Mouse (Mus musculus): Measurements from ENCODE around the gene Iars2.

Gene Iars2

DNA sequence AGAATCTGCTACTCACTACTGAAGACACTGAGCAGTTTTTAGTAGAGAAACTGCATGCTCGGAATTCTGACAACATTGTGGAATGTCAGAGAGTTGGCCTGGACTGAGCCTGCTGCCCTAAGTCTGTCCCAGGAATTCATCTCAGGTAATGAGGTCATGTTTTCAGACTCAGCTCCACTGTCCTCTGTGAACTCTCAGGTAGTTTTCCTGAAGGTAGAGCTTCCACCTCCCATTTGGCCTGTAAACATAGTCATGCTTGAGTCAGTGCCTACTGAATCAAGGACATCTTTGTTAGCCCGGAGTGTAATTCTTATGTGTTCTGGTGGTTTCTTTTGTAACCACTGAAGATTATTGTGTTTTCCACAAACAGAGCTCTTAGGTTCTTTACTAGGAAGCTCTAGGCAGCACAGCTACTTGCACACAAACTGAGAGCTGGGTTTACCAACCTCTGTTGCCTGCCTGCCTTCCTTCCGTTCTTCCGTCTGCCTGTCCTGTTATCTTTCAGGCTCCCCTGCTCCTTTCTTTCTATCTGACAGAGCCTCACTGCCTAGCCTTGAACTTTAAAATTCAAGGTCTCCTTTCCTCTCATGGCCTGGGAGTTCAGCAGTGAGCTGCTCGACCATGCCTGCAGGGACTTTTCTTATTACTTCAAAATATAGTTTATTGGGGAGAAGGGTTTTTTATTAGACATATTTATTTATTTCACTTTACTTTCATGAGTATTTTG lies 54.2 kb downstream of the Iars2 start:
- DNase-seq = no peak

DNA sequence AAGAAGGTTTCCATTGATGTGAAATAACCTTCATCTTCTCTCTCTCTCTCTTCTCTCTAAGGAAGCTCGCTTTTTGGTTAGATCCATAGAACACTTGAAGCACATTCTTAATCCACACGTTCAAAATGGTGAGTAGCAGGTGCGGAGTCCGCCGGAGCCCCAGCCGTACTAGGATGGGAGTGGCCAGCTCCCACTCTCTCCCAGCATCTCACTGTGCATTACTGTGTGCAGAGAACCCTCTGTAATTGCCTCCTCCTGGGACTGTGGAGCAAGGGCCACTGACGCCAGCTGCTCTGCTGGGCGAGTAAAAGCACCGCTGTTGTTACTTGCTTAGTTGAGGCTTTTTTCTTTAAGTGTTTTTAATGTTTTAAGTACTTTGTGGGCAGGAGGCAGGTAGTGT lies 57.8 kb downstream of the Iars2 start:
- no peak for DNase-seq

DNA sequence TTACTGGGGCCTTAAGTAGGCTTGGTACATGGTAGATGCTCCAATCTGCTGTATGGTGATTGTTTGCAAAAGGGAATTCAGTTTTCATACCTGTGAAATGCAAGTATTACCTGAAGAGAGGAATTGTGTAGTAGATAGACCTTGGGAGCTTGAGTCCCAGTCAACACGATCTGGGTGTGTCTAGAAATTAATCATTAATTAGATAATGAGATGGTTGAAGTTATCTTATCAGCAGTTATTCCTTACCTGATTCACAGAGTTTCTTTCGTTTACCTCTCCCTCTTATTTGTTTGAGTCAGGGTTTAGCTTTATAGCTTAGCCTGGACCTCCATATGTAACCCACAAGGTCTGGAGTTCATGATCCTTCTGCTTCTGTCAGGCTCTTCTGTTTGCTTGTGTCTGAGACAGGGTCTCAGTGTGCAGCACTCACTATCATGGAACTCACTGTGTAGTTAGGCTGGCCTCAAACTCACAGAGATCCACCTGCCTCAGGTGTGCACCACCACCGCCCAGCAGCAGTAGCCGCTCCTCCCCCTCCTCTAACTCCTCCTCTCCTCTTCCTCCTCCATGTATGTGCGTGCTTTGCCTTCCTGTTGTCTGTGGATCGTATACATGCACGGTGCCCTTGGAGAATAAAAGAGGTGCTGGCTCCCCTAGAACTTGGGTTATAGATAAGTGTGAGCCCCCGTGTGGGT lies 58.6 kb downstream of the Iars2 start:
- DNase-seq = no peak

DNA sequence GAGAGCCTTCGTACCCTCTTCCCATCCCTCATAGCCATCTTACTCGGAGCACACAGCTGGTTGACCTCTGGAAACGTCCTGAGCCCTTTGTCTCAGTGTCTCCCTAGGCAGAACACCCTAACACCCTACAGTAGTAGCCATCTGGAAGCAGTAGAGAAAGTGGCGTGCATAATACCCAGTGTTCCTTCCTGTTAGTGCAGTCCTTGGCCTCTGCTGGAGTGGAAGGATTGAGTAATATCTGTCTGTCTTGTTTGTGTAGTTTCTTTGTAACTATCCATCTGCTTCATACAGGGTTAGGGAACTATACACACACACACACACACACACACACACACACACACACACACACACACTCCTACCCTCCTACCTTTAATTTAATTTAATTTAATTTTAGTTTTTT lies 60.5 kb downstream of the Iars2 start:
- no peak for DNase-seq

DNA sequence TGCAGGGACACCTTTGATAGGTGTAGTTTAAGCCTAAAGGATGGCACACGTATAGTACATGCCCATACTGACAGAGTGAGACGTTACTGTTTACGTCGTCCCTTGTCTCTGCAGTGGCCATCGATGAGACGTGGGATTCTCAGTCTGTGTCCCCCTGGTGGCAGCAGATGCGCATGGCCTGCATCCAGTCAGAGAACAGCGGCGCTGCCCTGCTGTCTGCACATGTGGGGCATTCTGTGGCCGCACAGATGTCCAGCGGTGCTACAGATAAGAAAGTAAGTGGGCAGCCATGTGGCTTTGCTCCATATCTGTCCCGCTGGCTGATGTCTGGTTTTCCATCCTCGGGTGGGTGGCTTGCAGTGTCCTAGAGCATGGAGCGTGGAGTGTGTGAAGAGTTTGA lies 66.6 kb downstream of the Iars2 start:
- DNase-seq = no peak

DNA sequence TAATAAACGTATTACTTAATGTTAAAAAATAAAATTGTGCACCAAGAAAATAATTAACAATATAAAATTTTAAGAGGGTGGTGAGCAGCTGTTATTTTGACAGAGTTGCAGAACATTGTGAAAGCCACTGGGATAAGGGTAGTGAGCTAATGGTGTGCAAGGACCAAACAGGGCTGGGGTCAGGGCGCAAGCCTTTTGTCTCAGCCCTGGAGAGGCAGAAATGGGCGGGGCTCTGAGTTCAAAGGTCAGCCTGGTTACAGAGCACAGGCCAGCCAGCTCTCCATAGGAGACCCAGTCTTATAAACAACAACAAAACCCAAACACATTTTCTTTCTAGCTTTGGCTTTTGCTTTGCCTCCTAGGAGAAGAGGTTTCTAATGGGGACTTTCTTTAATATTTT lies 72.4 kb downstream of the Iars2 start:
- DNase-seq = no peak

DNA sequence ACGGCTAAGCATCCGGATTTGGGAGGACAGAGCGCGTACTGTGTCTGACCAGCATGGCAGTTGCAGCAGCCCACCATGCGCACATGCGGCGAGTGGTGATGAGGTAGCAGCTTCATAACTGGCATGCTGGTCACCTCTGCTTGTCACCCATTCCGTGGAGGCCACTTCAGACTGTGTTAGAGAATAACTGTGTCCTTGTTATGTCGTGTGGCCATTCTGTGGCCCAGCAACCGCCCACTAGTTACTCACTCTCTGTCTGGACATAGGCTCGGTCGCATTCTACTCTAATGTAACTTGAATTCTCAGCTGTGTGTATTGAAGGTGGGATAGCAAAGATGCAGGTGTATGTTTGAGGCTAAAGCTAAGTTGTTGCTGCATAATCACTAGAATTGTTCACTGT lies 73.9 kb downstream of the Iars2 start:
- DNase-seq = no peak

DNA sequence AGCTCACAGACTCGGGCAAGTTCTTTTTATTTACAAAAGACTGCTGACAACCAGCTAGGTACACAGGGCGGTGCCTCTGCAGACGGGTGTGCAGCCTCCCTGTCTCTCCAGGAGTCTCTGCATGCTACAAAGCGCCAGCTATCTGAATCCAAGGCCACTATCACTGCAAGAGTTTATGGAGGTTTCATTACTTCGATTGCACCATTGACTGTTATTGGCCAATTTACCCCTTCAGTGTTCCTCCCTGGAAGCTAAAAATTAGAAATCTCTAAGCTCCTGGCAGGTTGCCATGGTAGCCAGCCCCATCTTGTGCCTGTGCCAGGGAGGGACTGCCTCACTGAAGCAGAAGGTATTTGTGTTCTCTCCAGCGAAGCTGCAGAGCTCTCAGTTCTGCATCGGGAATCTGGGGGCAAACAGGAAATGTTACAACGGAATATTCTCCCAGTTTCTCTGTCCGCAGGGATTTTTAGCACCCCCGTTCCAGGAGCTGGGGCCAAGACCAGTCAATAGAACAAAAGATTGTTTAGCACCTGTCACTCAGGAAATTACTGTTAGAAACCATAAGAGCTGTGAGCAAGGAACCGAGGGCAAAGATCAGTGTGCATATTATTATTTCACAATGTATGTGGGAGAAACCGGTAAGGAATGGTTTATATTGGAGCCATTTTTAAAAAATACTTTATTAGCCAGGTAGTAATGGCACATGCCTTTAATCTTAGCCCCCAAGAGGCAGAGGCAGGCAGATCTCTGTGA lies 75.9 kb downstream of the Iars2 start:
- DNase-seq = no peak

DNA sequence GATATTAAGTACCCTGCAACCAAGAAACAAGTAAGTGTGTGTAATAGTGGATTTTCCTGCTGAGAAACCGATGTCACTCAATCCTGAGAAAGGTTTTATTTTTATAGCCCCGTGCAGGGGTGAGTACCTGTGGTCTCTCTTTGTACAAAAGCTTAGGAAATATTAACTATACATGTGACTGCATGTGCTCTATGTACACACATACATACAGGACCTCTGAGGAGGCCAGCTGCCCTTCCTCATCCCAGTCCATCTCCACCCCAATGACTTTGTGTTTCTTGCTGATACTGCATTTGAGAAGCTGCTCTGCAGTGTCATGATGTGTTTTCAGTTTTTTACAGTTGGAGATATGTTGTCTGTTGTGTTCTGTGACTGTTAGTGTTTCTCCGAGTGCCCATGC lies 76.8 kb downstream of the Iars2 start:
- no peak for DNase-seq

DNA sequence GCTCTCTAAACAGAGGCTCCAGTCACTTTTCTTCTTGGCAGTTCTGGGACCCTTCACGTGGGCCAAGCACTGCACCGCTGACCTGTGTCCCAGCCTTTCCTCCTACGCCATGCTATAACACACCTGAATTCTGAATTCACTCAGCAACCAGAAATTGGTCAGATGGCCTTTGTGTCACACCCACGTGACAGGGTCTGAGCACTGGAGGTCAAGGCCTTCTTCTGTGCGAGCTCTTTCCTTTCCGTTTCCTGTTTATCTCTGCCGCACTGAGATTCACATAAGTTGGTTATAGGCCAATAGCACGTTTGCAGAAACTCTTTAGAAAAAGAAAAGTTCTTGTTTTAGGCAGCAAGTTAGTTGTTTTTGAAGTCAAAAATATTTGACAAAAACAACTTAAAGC lies 80.5 kb downstream of the Iars2 start:
- DNase-seq = no peak

DNA sequence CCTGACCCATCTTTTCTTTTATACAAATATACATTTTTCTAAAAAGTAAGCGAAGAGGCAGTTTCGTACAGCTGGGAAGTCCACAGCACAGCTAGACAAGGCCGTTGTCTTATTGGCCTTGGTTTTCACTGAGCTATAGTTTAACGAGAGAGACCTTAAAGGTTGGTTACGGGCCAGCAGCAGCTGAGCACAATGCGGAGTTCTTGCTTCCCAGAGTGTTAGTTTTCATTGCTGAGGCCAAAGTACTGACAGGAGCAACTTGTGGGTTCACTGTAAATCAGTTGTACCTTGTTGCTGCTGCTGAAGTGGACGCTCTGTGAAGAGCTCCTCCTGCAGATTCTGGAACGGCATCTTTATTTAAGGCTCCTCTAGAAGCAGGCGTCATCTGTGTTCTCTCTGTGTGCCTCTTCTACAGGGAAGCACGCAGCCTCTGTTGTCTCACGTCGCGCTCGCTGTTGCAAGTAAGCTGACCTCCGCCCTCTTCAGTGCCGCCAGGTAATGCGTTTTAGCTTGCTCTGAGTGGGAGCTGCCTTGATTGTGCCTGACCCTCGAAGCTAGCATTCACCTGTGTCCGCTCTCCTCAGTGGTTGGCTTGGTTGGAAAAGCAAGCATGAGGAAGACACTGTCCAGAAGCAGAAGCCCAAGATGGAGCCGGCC lies 81.6 kb downstream of the Iars2 start:
- no peak for DNase-seq

DNA sequence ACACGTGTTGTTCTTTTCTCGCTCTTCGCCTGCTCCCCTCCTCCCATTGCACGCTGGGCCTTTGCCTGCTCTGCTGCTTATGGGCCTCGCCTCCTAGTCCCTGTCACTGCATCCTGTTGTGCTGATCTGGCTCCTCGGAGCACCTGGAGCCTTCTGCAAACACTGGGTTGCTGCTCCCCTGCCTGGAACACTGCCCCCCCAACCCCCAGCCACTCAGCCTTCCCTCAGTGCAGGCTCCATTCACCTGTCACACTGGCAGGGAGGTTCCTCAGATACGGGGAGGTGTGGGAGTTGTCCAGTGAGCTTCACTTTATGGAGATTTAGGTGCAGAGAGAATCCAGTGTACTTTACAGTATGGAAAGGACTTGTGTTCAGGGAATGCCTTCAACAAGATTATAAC lies 83.7 kb downstream of the Iars2 start:
- no peak for DNase-seq

DNA sequence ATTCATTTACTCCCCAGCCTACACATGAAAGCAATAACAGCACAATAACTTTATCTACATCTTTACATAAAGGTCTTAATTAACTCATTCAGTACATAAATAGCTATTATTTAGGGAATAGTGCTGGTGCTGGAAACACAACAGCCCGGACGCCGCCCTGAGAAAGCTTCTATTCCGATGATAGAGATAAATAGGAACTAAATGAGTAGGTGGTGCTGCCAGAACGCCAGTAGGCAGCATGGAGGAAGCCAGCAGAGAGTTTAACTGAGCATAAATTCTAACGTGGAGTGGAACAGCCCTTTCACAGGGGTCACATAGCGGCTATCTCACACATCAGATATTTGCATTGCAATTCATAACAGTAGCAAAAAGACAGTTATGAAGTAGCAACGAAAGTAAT lies 86.2 kb downstream of the Iars2 start:
- DNase-seq = no peak

DNA sequence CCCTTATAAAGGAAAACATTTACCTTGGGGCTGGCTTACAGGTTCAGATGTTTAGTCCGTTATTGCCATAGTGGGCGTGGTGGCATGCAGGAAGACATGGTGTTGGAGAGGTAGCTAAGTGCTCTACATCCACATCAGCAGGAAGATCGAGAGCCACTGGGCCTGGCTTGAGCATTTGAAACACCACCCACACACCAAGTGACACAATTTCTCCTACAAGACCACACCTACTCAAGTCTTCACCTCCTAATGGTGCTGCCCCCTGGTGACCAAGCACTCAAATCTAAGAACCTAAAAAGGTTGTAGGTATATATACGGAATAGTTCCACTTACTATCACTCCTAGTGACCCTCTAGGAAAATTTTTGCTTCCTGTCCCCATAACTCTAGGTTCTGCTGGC lies 92.7 kb downstream of the Iars2 start:
- DNase-seq = no peak

DNA sequence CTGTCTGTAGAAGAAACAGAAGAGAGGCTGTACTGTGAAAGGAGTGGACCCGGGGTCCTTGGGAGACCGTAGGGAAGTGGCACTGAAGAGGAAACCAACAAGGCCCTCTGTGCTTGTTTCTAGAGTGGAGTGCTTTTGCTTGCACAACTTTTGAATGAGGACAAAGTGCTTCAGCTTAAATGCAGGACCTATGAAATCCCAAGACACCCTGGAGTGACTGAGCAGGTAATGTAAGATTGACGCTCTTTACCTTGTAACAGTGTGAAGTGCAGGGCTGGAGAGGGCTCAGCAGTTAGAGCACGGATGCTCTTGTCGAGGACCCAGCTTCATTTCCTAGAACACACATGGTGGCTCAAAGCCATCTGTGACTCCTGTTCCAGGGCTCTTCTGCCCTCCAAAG lies 93.4 kb downstream of the Iars2 start:
- no peak for DNase-seq

Measured in thymus, postnatal 36 days (tissue).